Mouse (Mus musculus) heart, postnatal 4 days (tissue): Measurements from ENCODE around the gene Vwa3b. TPM values are rescaled to one million over a fixed set of nuclear protein-coding genes. Genes with fewer than 3 reads are reported as not detected.

Experiments used
- DNase-seq: peaks from one replicate; pipeline ENCODE4 v3.0.0; 2021
- total RNA-seq, 2 experiments: library from RNA; stranded (reverse); gene quantifications; 2 replicates each; pipeline ENCODE4 v1.2.3; 2021

Vwa3b gene
- total RNA-seq, 2 experiments from 2014 or later = 0.41 TPM; not detected in 1

DNA sequence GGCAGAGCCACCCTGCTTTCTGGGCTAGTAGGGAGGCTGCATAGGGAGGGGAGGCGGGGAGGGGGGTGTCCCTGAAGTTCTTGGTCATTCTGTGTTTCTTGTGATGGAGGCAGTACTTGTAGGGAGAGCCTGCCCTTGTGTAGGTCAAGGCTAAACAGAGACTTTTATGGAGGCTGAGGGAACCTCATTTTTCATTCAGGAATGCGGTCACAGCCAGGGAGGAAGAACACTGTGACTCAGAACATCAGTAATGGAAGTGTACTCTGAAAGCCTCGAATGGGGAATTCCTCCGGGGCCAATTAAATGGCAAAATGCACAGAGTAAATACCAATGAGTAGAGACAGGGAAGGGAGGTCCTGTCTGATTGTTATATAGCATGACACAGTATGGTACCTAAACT, 37.4 kb downstream of the Vwa3b start:
- DNase-seq = no peak

GRCm38 (mm10) chr1:37065658-37066412, 39.4 kb downstream of the Vwa3b start:
- DNase-seq = no peak

DNA sequence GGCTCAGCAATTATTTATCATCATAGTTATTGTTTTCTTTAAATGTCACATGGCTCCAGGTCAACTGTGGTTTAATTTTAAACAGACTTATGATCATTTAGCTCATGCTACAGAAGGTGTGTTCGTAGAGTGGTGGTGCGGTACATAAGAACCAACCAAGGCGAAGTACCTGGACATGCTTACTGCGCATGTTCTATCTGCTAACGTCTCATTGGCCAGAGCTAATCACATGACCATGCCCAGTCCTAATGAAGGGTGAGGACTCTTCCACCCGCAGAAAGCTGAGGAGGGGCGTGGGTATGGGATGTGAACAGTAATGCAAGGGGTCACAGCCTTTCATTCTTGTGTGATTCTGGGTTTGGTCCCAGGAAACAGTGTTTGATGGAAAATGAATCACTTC, 49.4 kb downstream of the Vwa3b start:
- no peak for DNase-seq

DNA sequence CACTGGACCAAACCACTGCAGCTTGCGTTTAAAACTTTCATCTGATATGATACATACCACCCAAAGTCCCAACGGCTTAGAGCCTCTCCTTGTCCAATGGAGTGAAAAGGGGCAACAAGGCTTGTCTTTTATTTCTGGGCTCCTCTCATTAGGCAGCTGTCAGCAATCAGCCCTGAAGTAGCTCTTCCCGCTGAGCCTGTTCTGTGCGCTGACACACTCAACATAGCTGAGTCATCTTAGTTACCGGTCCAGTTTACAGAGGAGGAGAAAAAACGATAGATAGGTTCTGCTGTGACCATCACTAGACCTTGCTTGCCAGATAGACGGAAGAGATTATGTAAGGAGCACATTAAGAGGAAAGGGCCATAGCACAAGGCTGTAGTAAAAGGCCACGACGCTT, 50.9 kb downstream of the Vwa3b start:
- DNase-seq = no peak

DNA sequence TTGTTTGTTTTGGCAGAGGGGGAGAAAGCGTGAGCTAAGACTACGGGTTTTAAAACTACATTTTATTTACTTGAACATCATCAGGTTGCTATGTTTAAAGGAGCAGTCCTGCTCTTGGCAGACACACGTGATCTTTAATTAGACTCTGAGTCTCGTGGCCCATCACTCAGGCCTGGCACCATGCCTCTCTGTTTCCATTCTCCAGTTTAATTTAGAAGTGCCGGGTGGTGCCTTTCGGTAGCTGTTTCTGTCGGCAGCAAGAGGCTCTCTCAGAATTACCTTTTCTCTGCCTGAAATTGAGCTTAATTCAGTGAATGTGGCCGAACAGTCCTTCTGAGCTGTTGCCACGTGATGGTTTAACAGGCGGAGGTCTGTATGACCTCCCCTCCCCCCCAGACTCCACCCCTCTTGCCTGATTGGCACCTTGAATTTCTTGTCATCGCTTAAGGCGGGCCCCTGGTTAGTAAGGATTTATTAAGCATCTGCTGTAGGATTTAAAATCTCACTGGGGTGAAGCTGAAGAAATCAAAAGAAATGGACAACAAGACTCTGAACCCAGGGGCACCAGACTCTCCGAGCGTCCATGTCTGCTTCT, 51.7 kb downstream of the Vwa3b start:
- peak; percentile 81 for DNase-seq

GRCm38 (mm10) chr1:37080442-37080841, 54.0 kb downstream of the Vwa3b start:
- DNase-seq = no peak

DNA sequence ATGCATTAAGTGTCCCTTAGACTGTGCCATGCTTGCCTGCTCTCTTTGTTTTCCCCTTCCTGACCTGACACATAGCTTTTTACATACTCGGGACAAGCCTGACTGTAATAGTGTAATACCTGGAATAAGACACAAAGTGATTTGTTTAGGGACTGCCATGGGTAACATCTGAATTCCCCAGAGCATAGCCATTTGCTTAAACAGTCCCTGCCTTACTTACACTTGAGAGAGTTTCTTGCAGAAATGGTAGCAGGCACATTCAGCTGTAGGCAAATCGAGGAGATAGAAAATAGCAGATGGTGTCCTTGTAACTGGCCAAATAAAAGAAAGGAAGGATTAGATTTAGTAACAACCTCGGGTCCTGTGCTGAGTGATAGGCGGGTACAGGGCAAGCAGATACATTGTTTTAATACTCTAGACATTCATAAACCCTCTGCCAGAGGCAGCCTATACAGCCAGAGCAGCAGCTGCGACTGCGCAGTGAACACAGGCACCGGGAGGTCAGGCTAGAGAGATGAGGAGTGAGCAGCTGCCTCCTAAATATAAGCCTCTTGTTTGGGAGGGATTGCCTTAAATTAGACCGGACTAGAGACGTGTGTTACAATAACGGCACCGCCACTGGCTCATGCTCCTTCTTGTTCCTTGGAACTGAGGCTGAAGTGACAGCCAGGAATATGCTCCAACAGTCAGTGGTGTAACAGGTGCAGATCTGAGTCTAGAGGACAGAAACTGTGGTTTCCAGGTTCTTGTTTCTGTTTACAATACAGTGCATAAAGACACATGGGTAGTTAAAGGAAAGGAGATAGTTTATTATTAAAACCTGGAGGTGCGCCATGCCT, 55.2 kb downstream of the Vwa3b start:
- DNase-seq = no peak

- DNase-seq = no peak
These were observed 55.7 kb downstream of the Vwa3b start for GRCm38 (mm10) chr1:37082215-37082464.

DNA sequence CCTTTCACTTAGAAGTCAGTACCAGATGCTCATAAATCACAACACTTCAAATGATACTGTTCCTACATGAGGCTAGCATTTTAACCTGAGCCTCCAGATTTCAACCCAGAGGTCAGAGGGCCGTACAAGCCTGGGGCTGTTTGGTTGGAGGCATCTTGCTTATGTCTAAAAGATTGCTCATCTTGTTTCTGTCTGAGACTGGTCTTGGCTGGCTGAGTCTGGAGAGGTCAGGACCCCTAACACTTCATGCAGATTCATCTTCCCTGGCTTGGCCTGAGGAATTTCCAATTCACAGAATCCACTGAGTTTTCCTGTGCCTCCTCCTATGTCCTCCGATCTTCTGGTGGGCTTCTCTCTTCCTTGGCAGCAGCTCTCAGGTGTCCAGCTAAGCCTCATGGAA, 57.7 kb downstream of the Vwa3b start:
- no peak for DNase-seq

GRCm38 (mm10) chr1:37085171-37085570, 58.8 kb downstream of the Vwa3b start:
- no peak for DNase-seq

- DNase-seq = no peak
These were observed 62.8 kb downstream of the Vwa3b start for GRCm38 (mm10) chr1:37089191-37089590.

DNA sequence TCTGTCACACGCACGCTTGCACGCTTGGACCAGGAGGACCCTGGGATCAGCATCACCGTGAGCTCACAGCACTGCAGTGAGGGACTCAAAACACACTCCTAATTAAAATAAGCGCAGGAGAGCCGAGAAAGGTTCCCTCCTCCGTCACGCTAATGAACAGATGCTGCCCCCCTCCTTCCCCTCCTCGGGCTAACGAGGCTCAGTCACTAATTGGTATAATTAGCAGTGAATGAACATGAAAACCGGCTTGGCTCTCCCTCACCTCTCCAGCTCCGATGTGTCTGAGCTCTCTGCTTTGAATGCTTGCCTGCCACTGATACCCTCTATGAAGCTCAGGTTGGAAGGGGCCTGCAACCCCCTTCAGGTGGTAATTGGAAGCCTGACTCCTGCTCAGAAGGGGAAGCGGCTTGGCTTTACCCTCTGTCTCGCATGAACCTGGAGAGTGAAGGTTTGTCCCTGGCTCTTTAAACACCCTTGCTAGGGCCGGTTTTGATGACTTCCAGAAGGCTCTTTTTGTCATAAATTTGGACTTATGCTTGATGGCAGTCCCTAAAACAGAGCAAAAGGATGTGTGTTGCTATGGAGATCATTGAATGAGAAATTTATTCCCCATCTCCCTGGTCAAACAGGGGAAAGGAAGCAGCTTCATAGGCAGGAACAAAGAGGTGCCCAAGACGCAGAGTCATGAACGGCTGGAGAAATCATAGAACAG, 71.1 kb downstream of the Vwa3b start:
- no peak for DNase-seq

GRCm38 (mm10) chr1:37098094-37098555, 71.7 kb downstream of the Vwa3b start:
- DNase-seq = no peak

GRCm38 (mm10) chr1:37100361-37100760, 74.0 kb downstream of the Vwa3b start:
- no peak for DNase-seq

GRCm38 (mm10) chr1:37101016-37101415, 74.6 kb downstream of the Vwa3b start:
- no peak for DNase-seq

- DNase-seq = no peak
These were observed 75.3 kb downstream of the Vwa3b start for GRCm38 (mm10) chr1:37101717-37102116.

GRCm38 (mm10) chr1:37105194-37105593, 78.8 kb downstream of the Vwa3b start:
- no peak for DNase-seq

- no peak for DNase-seq
These were observed 87.4 kb downstream of the Vwa3b start for GRCm38 (mm10) chr1:37113781-37114180.

GRCm38 (mm10) chr1:37115847-37116246, 89.5 kb downstream of the Vwa3b start:
- no peak for DNase-seq

DNA sequence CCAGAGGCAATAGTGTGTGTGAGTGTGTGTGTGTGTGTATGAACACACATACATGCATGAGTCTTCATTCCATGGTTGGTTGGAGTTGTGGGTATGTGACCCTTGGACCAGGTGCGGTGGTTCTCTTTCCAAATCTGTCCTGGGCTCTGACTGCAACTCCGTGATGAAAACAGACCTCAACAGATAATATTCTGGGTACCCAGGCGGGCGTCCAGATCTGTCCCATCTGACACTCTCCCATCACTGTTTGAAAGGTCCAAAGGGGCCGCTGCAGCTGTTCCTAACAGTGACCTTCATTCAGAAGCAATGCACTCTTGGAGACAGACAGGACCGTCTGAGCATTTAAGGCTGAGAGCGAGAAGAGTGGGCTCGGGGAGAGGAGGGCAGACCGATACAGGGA, 90.2 kb downstream of the Vwa3b start:
- no peak for DNase-seq

DNA sequence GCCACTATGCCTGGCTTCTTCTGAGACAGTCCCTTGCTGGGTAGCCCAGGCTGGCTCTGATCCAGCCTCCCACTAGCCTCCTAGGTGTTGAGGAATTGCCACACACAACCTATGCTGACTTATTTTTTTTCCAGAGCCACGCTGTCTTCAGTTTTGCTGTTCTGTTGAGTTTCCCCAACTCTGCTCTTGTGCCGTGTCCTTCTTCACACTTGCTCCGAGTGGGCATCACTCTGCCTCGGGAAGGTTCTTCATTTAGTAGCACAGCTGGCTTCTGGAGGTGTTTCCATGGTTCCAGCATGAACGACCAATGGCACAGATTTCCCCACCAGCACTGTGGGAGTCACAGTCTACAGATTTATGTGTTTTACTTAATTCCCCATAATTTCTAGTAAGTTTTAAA, 91.6 kb downstream of the Vwa3b start:
- DNase-seq = no peak

DNA sequence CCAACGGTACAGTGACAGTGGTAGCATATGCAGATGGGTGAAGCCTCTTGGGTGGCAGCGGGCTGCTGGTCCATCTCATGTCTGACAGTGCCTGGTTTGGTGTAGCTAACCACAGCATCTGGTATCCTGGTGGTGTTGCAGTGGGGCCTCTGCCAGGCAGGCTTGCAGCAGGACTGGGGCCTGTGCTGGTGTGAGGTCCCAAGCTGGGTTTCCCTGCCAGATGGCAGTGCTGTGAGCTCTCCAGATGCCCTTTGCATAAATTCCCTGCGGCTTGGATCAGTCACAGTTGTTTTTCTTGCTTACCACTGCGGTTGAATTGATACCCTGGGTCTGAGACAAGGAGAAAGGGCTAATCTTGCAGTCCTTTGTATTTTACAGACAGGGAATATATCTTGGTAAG, 95.9 kb downstream of the Vwa3b start:
- DNase-seq = peak; percentile 5

- no peak for DNase-seq
These were observed 96.4 kb downstream of the Vwa3b start for GRCm38 (mm10) chr1:37122798-37123197.
